10 mouse cellular contexts compared by ENCODE assay signal in the genomic region with DNA sequence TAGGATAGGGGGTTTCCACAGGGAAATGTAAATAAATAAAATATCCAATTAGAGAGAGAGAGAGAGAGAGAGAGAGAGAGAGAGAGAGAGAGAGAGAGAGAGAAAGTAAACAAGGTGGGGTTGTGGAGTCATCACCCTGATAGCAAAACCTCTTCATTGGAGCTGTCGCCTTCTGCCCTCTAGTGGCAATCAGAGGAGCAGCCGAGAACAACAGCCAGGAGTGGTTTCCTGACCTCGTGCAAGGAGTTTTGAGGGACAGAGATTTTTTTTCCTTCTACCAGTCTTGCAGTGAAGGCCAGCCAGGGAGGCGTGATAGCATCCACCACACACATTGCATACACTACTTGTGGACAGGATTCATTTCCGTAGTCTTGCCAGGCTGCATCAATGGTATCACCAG. TPM values are rescaled to one million over a fixed set of nuclear protein-coding genes. Genes with fewer than 3 reads are reported as not detected.
DNase-seq lines count a peak whose midpoint lies in the region; ATAC-seq lines count a peak whose summit lies in the region.
"Had no signal": no experiment of that assay in that cellular context is flagged by ENCODE, and none has a peak within 500 bp of the region (broad histone marks: within the 10 kb centered on the region; RNA-seq: fewer than 3 reads in every experiment).

No protein-coding gene starts in this region.

- no peaks in the 10 kb centered on the region for H3K27me3 ChIP-seq in embryonic facial prominence, embryonic 10.5 days (replicated peaks; ENCODE audit: low read depth, poor library complexity, severe bottlenecking)
- H3K27me3 ChIP-seq in limb, embryonic 10.5 days (ENCODE audit: low read depth, poor library complexity, severe bottlenecking): no peaks in the 10 kb centered on the region
- H3K27me3 ChIP-seq: midbrain, embryonic 12.5 days had no signal

- no peak overlapping the region for H3K4me3 ChIP-seq in embryonic facial prominence, embryonic 10.5 days
- H3K4me3 ChIP-seq in limb, embryonic 10.5 days: no peak overlapping the region
- H3K4me3 ChIP-seq: midbrain, embryonic 12.5 days had no signal

- ATAC-seq in monocyte, adult 5-6 weeks (replicated peaks; ENCODE audit: insufficient number of reproducible peaks, low FRiP score, low TSS enrichment, poor library complexity, severe bottlenecking): no peak

- WGBS in embryonic facial prominence, embryonic 10.5 days: 3% methylated on average over 5 of the region's 5 CpGs
- WGBS in limb, embryonic 10.5 days: 6% methylated on average over 5 of the region's 5 CpGs

- H3K4me1 ChIP-seq in embryonic facial prominence, embryonic 10.5 days: peaks cover 18% of the 10 kb centered on the region
- peaks cover 16% of the 10 kb centered on the region for H3K4me1 ChIP-seq in limb, embryonic 10.5 days

- peak; percentile 46 to 55 for DNase-seq in layer of hippocampus, postnatal 10 days (ENCODE audit: low spot score in 2 of 2)
- DNase-seq in layer of hippocampus, adult 11-12 months (ENCODE audit: low spot score): no peak
- DNase-seq in ES-CJ7 (ENCODE audit: low read depth, low spot score): peak; percentile 75
- DNase-seq in adrenal gland, postnatal 10 days: peak; percentile 71
- peak; percentile 63 for DNase-seq in embryonic facial prominence, embryonic 10.5 days (ENCODE audit: low spot score)
- peak; percentile 62 for DNase-seq in limb, embryonic 10.5 days (ENCODE audit: low spot score)
- DNase-seq in retina, embryonic 14.5 days (ENCODE audit: low spot score): peak; percentile 79

- no peak overlapping the region for H3K27ac ChIP-seq in embryonic facial prominence, embryonic 10.5 days (replicated peaks)
- no peak overlapping the region for H3K27ac ChIP-seq in limb, embryonic 10.5 days
- H3K27ac ChIP-seq: midbrain, embryonic 12.5 days had no signal

- no peaks in the 10 kb centered on the region for H3K36me3 ChIP-seq in embryonic facial prominence, embryonic 10.5 days (replicated peaks)
- no peaks in the 10 kb centered on the region for H3K36me3 ChIP-seq in limb, embryonic 10.5 days
- H3K36me3 ChIP-seq: midbrain, embryonic 12.5 days had no signal

- no peaks in the 10 kb centered on the region for H3K9me3 ChIP-seq in embryonic facial prominence, embryonic 10.5 days
- H3K9me3 ChIP-seq in limb, embryonic 10.5 days (replicated peaks): no peaks in the 10 kb centered on the region
- H3K9me3 ChIP-seq: midbrain, embryonic 12.5 days had no signal

RNA-seq across cellular contexts. Expression of a gene that starts 3.4 kb away (rescaled TPM):
- 10 to 100 TPM; 47.3 to 55.4 TPM for total RNA-seq in layer of hippocampus, postnatal 10 days (2021)
- 10 to 100 TPM; 89.1 to 93.1 TPM for total RNA-seq in adrenal gland, postnatal 10 days (2021)
- 76.0 and 79.7 TPM in 2 replicates for polyA plus RNA-seq in embryonic facial prominence, embryonic 10.5 days (2016; fragmentation: Nextera tagmentation; extraction: Ambion mirVana)
- 82.9 and 83.5 TPM in 2 replicates for polyA plus RNA-seq in limb, embryonic 10.5 days (2016; fragmentation: Nextera tagmentation; extraction: Ambion mirVana)
- 28.5 to 36.4 TPM (median 35.7 TPM) in 3 replicates for total RNA-seq in monocyte, adult 5-6 weeks (2017)

RNA-seq across cellular contexts. Expression of a gene that starts 15.8 kb away (rescaled TPM):
- total RNA-seq in layer of hippocampus, postnatal 10 days (2021): 10 to 100 TPM; 63.0 to 66.3 TPM
- total RNA-seq in adrenal gland, postnatal 10 days (2021): 10 to 100 TPM; 38.8 to 42.8 TPM
- polyA plus RNA-seq in embryonic facial prominence, embryonic 10.5 days (2016; fragmentation: Nextera tagmentation; extraction: Ambion mirVana): 22.1 and 26.8 TPM in 2 replicates
- polyA plus RNA-seq in limb, embryonic 10.5 days (2016; fragmentation: Nextera tagmentation; extraction: Ambion mirVana): 16.9 and 23.6 TPM in 2 replicates
- 24.2 to 28.4 TPM (median 24.6 TPM) in 3 replicates for total RNA-seq in monocyte, adult 5-6 weeks (2017)

RNA-seq across cellular contexts. Expression of a gene that starts 16.6 kb away (rescaled TPM):
- not detected for total RNA-seq in layer of hippocampus, postnatal 10 days (2021)
- under 1 TPM in 1 of 2 experiments, not detected in 1; 0.15 TPM for total RNA-seq in adrenal gland, postnatal 10 days (2021)
- 0.11 and 0.15 TPM in 2 replicates for polyA plus RNA-seq in embryonic facial prominence, embryonic 10.5 days (2016; fragmentation: Nextera tagmentation; extraction: Ambion mirVana)
- 0.16 and 0.28 TPM in 2 replicates for polyA plus RNA-seq in limb, embryonic 10.5 days (2016; fragmentation: Nextera tagmentation; extraction: Ambion mirVana)
- not detected in 3 replicates for total RNA-seq in monocyte, adult 5-6 weeks (2017)
- polyA plus RNA-seq: frontal cortex, adult 2 months; midbrain, embryonic 12.5 days had no signal

RNA-seq across cellular contexts. Expression of a gene that starts 36.2 kb away (rescaled TPM):
- total RNA-seq in layer of hippocampus, postnatal 10 days (2021): under 1 TPM; 0.21 to 0.56 TPM
- total RNA-seq in adrenal gland, postnatal 10 days (2021): not detected
- polyA plus RNA-seq in embryonic facial prominence, embryonic 10.5 days (2016; fragmentation: Nextera tagmentation; extraction: Ambion mirVana): not detected in 2 replicates
- polyA plus RNA-seq in limb, embryonic 10.5 days (2016; fragmentation: Nextera tagmentation; extraction: Ambion mirVana): not detected in 2 replicates
- total RNA-seq in monocyte, adult 5-6 weeks (2017): not detected in 3 replicates
- polyA plus RNA-seq: midbrain, embryonic 12.5 days had no signal

RNA-seq across cellular contexts. Expression of a gene that starts 52.5 kb away (rescaled TPM):
- 10 to 100 TPM; 42.4 to 43.3 TPM for total RNA-seq in layer of hippocampus, postnatal 10 days (2021)
- total RNA-seq in adrenal gland, postnatal 10 days (2021): 10 to 100 TPM; 24.8 to 25.4 TPM
- polyA plus RNA-seq in embryonic facial prominence, embryonic 10.5 days (2016; fragmentation: Nextera tagmentation; extraction: Ambion mirVana): 19.3 and 19.4 TPM in 2 replicates
- polyA plus RNA-seq in limb, embryonic 10.5 days (2016; fragmentation: Nextera tagmentation; extraction: Ambion mirVana): 17.6 and 20.8 TPM in 2 replicates
- 16.8 to 28.8 TPM (median 20.6 TPM) in 3 replicates for total RNA-seq in monocyte, adult 5-6 weeks (2017)
